Mouse (Mus musculus): ENCODE measurements around the gene Adi1. TPM values are rescaled to one million over a fixed set of nuclear protein-coding genes. Genes with fewer than 3 reads are reported as not detected.

The Adi1 gene
- polyA plus RNA-seq, 1 experiment from 2014 or later = 32.1 TPM

- Histone ChIP-seq H3K4me1 (ENCODE audit: control insufficient read depth, insufficient read depth, low read depth, low read length) (no peaks in the 10 kb centered on the region), H3K9me3 (ENCODE audit: control insufficient read depth, low read length) (no peaks in the 10 kb centered on the region), H3K4me3 (ENCODE audit: low read length) (no peak overlapping the region), H3K36me3 (ENCODE audit: control insufficient read depth, insufficient read depth, low read length) (peaks cover 8% of the 10 kb centered on the region), H3K9ac (ENCODE audit: low read depth, low read length) (no peak overlapping the region), H3K27ac (ENCODE audit: low read depth, low read length) (no peak overlapping the region), H3K27me3 (replicated peaks; ENCODE audit: control insufficient read depth, insufficient read depth, low read length) (no peaks in the 10 kb centered on the region), H3K4me2 (ENCODE audit: low read length) (no peak overlapping the region)
- no peak for ATAC-seq
- 95% methylated on average over 2 of the region's 2 CpGs for WGBS
These were observed 43.1 kb downstream of the Adi1 start for GRCm38 (mm10) chr12:28718106-28718505.

DNA sequence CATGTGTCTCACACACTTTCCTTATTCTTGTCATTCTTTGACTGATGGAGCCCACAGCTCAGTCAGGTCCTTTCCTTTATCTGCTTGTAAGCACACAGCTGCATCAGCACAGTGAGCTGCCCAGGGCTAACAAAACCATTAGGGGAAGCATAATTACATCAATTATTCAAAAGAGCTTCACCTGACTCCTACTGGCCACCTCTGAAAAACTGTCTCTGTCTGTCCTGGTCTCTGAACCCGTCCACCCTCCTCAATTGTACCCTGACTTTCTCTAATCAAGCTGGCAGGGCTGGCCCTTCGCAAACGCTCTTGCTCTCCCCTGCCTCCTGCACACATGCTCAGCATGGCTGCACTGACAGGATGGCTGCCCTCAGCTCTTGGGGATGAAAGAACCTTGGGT lies 49.3 kb downstream of the Adi1 start:
- no peaks in the 10 kb centered on the region for H3K27me3 ChIP-seq (replicated peaks; ENCODE audit: control insufficient read depth, insufficient read depth, low read length)
- 62% methylated on average over 3 of the region's 3 CpGs for WGBS
- no peak overlapping the region for H3K4me3 ChIP-seq (ENCODE audit: low read length)
- ATAC-seq = no peak
- H3K9me3 ChIP-seq (ENCODE audit: control insufficient read depth, low read length) = no peaks in the 10 kb centered on the region
- H3K4me1 ChIP-seq (ENCODE audit: control insufficient read depth, insufficient read depth, low read depth, low read length) = no peaks in the 10 kb centered on the region
- peaks cover 9% of the 10 kb centered on the region for H3K36me3 ChIP-seq (ENCODE audit: control insufficient read depth, insufficient read depth, low read length)
- H3K27ac ChIP-seq (ENCODE audit: low read depth, low read length) = no peak overlapping the region
- H3K4me2 ChIP-seq (ENCODE audit: low read length) = no peak overlapping the region
- H3K9ac ChIP-seq (ENCODE audit: low read depth, low read length) = no peak overlapping the region

GRCm38 (mm10) chr12:28726204-28726603 lies 51.2 kb downstream of the Adi1 start:
- no peaks in the 10 kb centered on the region for H3K27me3 ChIP-seq (replicated peaks; ENCODE audit: control insufficient read depth, insufficient read depth, low read length)
- no peak overlapping the region for H3K9ac ChIP-seq (ENCODE audit: low read depth, low read length)
- peaks cover 8% of the 10 kb centered on the region; the same call in 1 of the 2 replicates for H3K36me3 ChIP-seq (ENCODE audit: control insufficient read depth, insufficient read depth, low read length)
- WGBS = 94% methylated on average over 4 of the region's 4 CpGs
- H3K27ac ChIP-seq (ENCODE audit: low read depth, low read length) = no peak overlapping the region
- H3K9me3 ChIP-seq (ENCODE audit: control insufficient read depth, low read length) = no peaks in the 10 kb centered on the region
- no peak overlapping the region for H3K4me3 ChIP-seq (ENCODE audit: low read length)
- no peak for ATAC-seq
- H3K4me1 ChIP-seq (ENCODE audit: control insufficient read depth, insufficient read depth, low read depth, low read length) = no peaks in the 10 kb centered on the region
- H3K4me2 ChIP-seq (ENCODE audit: low read length) = no peak overlapping the region

- no peak overlapping the region for H3K27ac ChIP-seq (ENCODE audit: low read depth, low read length)
- H3K27me3 ChIP-seq (replicated peaks; ENCODE audit: control insufficient read depth, insufficient read depth, low read length) = no peaks in the 10 kb centered on the region
- WGBS = 90% methylated on average over 5 of the region's 5 CpGs
- H3K4me2 ChIP-seq (ENCODE audit: low read length) = no peak overlapping the region
- no peaks in the 10 kb centered on the region for H3K4me1 ChIP-seq (ENCODE audit: control insufficient read depth, insufficient read depth, low read depth, low read length)
- peaks cover 7% of the 10 kb centered on the region; the same call in 1 of the 2 replicates for H3K36me3 ChIP-seq (ENCODE audit: control insufficient read depth, insufficient read depth, low read length)
- H3K4me3 ChIP-seq (ENCODE audit: low read length) = no peak overlapping the region
- H3K9me3 ChIP-seq (ENCODE audit: control insufficient read depth, low read length) = no peaks in the 10 kb centered on the region
- H3K9ac ChIP-seq (ENCODE audit: low read depth, low read length) = no peak overlapping the region
- no peak for ATAC-seq
These were observed 52.0 kb downstream of the Adi1 start for GRCm38 (mm10) chr12:28727061-28727460.

Small RNA genes within 50 kb of the gene (microRNA-seq; reads per million reads assigned to microRNA genes)
- not detected for gene Mir6937

Other genes with a start within 250 kb of the Adi1 start
- gene Dcdc2c, start 122.8 kb upstream of the Adi1 start, polyA plus RNA-seq (2015; fragmentation: Nextera tagmentation; extraction: Ambion mirVana) = not detected in 2 replicates
- gene Allc, start 92.7 kb upstream of the Adi1 start, polyA plus RNA-seq (2015; fragmentation: Nextera tagmentation; extraction: Ambion mirVana) = 0.15 TPM in 2 replicates
- gene Colec11, start 51.9 kb upstream of the Adi1 start, polyA plus RNA-seq (2015; fragmentation: Nextera tagmentation; extraction: Ambion mirVana) = 1.4 and 1.6 TPM in 2 replicates
- gene Rps7, start 39.3 kb upstream of the Adi1 start, polyA plus RNA-seq (2015; fragmentation: Nextera tagmentation; extraction: Ambion mirVana) = 315 and 319 TPM in 2 replicates
- 22.7 and 23.0 TPM in 2 replicates for gene Rnaseh1, start 25.6 kb upstream of the Adi1 start, polyA plus RNA-seq (2015; fragmentation: Nextera tagmentation; extraction: Ambion mirVana)
- 41.4 and 43.1 TPM in 2 replicates for gene Trappc12, start 75.2 kb downstream of the Adi1 start, polyA plus RNA-seq (2015; fragmentation: Nextera tagmentation; extraction: Ambion mirVana)
- gene Eipr1, start 76.6 kb downstream of the Adi1 start, polyA plus RNA-seq (2015; fragmentation: Nextera tagmentation; extraction: Ambion mirVana) = 68.3 and 71.7 TPM in 2 replicates